Mouse (Mus musculus) bone marrow, adult 2 months (tissue): ENCODE measurements around the gene Pdcd11.

ENCODE experiments used
- CTCF ChIP-seq: fragments of 200-500 bp; IDR thresholded peaks from 2 replicates; pipeline ENCODE4 v1.5.1; 2011; ENCODE audit warnings: low read length, control low read depth; ENCODE audit not compliant: control insufficient read depth, insufficient read depth
- POLR2A ChIP-seq: fragments of 200-500 bp; IDR thresholded peaks from 2 replicates; pipeline ENCODE4 v1.6.1; 2011; ENCODE audit warnings: low read depth, mild to moderate bottlenecking, control low read depth, low read length, borderline replicate concordance; ENCODE audit not compliant: control insufficient read depth

DNA sequence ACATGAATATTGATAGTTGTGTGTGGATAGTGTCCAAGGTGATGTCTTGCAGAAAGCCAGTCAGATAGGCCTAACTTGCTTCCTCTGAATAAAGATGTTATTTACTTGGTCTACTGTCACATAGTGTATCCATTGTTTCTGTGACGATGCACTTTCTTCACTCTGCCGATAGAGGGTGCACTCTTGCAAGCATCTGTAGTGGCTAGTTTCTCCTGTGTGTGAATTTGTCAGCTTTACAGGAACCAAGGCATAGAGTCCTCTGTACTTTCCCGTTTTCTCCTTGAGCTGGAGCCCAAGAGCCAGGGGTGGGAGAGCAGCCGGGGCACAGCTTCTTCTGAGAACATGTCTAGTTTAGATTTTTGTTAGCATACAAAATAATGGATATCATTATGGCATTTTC is 30.5 kb downstream of the Pdcd11 start:
- TF ChIP-seq POLR2A (no peak), CTCF (peak; percentile 45; the same call in 1 of the 2 replicates)
